Mouse (Mus musculus): Measurements from ENCODE around the gene Ccn2. TPM values are rescaled to one million over a fixed set of nuclear protein-coding genes. Genes with fewer than 3 reads are reported as not detected.

The Ccn2 gene
- polyA plus RNA-seq, 1 experiment from 2014 or later, result 34.3 TPM

DNA sequence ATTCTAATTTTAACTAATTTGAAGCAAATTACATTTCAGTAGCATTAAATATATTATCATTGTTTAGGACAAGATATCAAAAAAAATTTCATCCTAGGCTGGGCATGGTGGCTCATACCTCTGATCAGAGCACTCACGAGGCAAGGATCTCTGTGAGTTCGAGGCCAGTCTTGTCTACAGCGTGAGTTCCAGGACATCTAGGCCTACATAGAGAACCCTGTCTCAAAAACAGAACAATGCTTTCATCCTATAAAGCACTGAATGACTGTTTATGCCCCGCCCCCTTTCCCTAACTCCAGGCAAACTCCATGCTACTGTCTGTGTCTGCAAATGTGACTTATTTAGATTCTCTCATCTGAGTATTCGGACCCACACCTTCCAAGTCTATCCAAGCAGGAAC lies 35.9 kb downstream of the Ccn2 start:
- H3K27me3 ChIP-seq (ENCODE audit: control insufficient read depth, insufficient read depth, low read length), result no peaks in the 10 kb centered on the region; the same call in 1 of the 2 replicates
- 91% methylated on average over 5 of the region's 5 CpGs for WGBS
- no peak for ATAC-seq (replicated peaks; ENCODE audit: extremely low read depth, insufficient read depth, low FRiP score)
- H3K4me3 ChIP-seq (ENCODE audit: low read length), result no peak overlapping the region
- H3K4me1 ChIP-seq (ENCODE audit: control insufficient read depth, insufficient read depth, low read length), result peaks cover 14% of the 10 kb centered on the region
- no peak overlapping the region for H3K9ac ChIP-seq (ENCODE audit: low read length)
- H3K27ac ChIP-seq (ENCODE audit: low read length), result no peak overlapping the region
- no peaks in the 10 kb centered on the region for H3K9me3 ChIP-seq (replicated peaks; ENCODE audit: control insufficient read depth, low read length)
- H3K36me3 ChIP-seq (ENCODE audit: control insufficient read depth, insufficient read depth), result no peaks in the 10 kb centered on the region
- no peak overlapping the region for H3K4me2 ChIP-seq (ENCODE audit: low read depth, low read length)

DNA sequence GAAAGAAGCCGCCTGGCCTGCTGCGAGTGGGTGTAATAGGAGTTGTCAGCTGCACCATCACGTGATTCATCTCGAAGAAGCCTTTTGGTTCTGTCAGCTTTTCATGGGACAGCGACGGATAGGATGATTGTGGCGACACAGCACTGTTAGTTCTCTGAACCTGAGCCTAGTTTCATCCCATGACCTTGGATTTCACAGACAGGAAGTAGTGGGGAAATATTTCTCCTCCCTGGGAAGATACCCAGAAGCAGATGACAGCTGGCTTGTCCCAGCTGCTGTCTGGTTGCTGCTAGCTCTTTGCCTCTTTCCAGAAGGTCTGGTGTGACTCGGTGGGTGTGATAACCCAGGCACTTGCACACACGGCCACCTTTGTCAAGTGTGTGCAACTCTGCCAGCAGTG lies 39.0 kb downstream of the Ccn2 start:
- H3K4me2 ChIP-seq (ENCODE audit: low read depth, low read length), result no peak overlapping the region
- peak overlapping the region; percentile 53; the same call in 1 of the 2 replicates for H3K27ac ChIP-seq (ENCODE audit: low read length)

DNA sequence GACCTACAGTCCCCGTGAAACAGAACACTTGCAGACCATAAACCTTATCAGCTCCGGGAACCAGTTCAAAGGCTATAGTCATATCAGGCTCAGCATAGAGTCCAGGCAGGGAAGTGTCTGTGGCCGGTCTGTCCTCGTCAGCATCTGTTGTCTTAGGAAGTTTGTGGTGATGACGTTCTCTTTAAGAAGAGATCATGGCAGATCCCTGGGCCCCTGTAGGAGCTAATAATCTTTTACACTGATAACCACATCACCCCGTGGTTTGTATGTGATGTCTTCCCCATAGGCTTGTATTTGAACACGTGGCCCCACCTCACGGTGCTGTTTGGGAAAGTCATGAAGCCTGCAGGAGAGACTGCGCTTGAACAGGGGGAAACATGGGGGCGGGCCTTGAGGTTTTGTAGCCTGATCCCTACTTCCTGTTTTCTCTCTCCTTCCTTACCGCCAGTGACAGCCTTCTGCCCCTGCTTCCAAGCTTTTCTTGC lies 40.1 kb downstream of the Ccn2 start:
- Histone ChIP-seq H3K9me3 (replicated peaks; ENCODE audit: control insufficient read depth, low read length) (no peaks in the 10 kb centered on the region), H3K27ac (ENCODE audit: low read length) (peak overlapping the region; percentile 33; the same call in 1 of the 2 replicates), H3K27me3 (ENCODE audit: control insufficient read depth, insufficient read depth, low read length) (no peaks in the 10 kb centered on the region; the same call in 1 of the 2 replicates), H3K4me1 (ENCODE audit: control insufficient read depth, insufficient read depth, low read length) (peaks cover 20% of the 10 kb centered on the region), H3K4me2 (ENCODE audit: low read depth, low read length) (peak overlapping the region; percentile 8; the same call in 1 of the 2 replicates), H3K9ac (ENCODE audit: low read length) (no peak overlapping the region), H3K36me3 (ENCODE audit: control insufficient read depth, insufficient read depth) (no peaks in the 10 kb centered on the region), H3K4me3 (ENCODE audit: low read length) (no peak overlapping the region)
- ATAC-seq (replicated peaks; ENCODE audit: extremely low read depth, insufficient read depth, low FRiP score), result no peak
- WGBS, result 31% methylated on average over 11 of the region's 11 CpGs

More for the DNA sequence above, 39.0 kb downstream of the Ccn2 start:
- peaks cover 21% of the 10 kb centered on the region for H3K4me1 ChIP-seq (ENCODE audit: control insufficient read depth, insufficient read depth, low read length)
- no peaks in the 10 kb centered on the region for H3K36me3 ChIP-seq (ENCODE audit: control insufficient read depth, insufficient read depth)
- H3K27me3 ChIP-seq (ENCODE audit: control insufficient read depth, insufficient read depth, low read length), result no peaks in the 10 kb centered on the region; the same call in 1 of the 2 replicates
- H3K4me3 ChIP-seq (ENCODE audit: low read length), result no peak overlapping the region
- ATAC-seq (replicated peaks; ENCODE audit: extremely low read depth, insufficient read depth, low FRiP score), result peak; percentile 28; the same call in 1 of the 2 replicates
- WGBS, result 56% methylated on average over 9 of the region's 9 CpGs
- no peak overlapping the region for H3K9ac ChIP-seq (ENCODE audit: low read length)
- no peaks in the 10 kb centered on the region for H3K9me3 ChIP-seq (replicated peaks; ENCODE audit: control insufficient read depth, low read length)

DNA sequence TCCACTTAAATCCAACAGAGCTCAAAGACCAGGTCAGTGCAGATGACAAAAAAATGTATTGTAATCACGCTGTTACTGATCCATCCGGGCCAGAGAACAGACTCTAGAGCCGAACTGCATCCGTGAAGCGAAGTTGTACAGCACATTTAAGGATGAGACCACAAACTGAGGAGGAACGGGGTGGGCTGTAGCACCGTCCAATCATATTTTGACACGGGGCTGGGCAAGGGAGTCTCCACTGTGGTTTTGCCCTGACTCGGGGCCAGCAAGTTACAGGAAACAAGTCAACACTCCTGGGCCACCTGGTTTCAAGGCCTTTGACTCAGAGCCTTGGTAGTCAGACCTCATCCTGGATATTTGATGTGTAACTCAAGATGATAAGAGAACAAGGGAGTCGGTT lies 40.6 kb downstream of the Ccn2 start:
- peak overlapping the region; percentile 8; the same call in 1 of the 2 replicates for H3K4me2 ChIP-seq (ENCODE audit: low read depth, low read length)
- H3K9ac ChIP-seq (ENCODE audit: low read length), result no peak overlapping the region
- H3K27me3 ChIP-seq (ENCODE audit: control insufficient read depth, insufficient read depth, low read length), result no peaks in the 10 kb centered on the region; the same call in 1 of the 2 replicates
- H3K9me3 ChIP-seq (replicated peaks; ENCODE audit: control insufficient read depth, low read length), result no peaks in the 10 kb centered on the region
- no peaks in the 10 kb centered on the region for H3K36me3 ChIP-seq (ENCODE audit: control insufficient read depth, insufficient read depth)
- H3K4me3 ChIP-seq (ENCODE audit: low read length), result no peak overlapping the region
- H3K4me1 ChIP-seq (ENCODE audit: control insufficient read depth, insufficient read depth, low read length), result peaks cover 20% of the 10 kb centered on the region
- H3K27ac ChIP-seq (ENCODE audit: low read length), result peak overlapping the region; percentile 33; the same call in 1 of the 2 replicates
- peak; percentile 25; the same call in 1 of the 2 replicates for ATAC-seq (replicated peaks; ENCODE audit: extremely low read depth, insufficient read depth, low FRiP score)
- WGBS, result 77% methylated on average over 10 of the region's 10 CpGs

DNA sequence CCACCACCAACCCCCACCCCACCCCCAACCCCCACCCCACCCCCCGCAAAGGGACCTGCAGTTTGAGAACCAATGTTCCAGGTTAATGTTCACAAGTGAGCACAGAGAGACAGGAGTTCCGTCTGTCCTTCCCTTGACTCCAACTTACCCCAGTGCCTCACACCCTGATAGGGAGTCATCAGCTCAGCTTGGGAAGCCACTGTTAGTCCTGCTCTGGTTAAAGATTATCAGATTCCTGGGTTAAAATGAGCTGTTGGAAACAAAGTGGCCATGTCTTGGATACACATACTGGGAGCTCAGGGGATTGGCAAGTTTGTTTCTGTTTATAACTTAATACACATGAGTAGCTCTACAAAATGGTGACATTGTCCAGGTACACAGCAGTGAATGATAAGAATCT lies 41.7 kb downstream of the Ccn2 start:
- 71% methylated on average over 2 of the region's 2 CpGs for WGBS
- Histone ChIP-seq H3K4me3 (ENCODE audit: low read length) (no peak overlapping the region), H3K27ac (ENCODE audit: low read length) (no peak overlapping the region), H3K4me2 (ENCODE audit: low read depth, low read length) (no peak overlapping the region), H3K9ac (ENCODE audit: low read length) (no peak overlapping the region), H3K27me3 (ENCODE audit: control insufficient read depth, insufficient read depth, low read length) (no peaks in the 10 kb centered on the region; the same call in 1 of the 2 replicates), H3K9me3 (replicated peaks; ENCODE audit: control insufficient read depth, low read length) (no peaks in the 10 kb centered on the region), H3K4me1 (ENCODE audit: control insufficient read depth, insufficient read depth, low read length) (peaks cover 20% of the 10 kb centered on the region), H3K36me3 (ENCODE audit: control insufficient read depth, insufficient read depth) (no peaks in the 10 kb centered on the region)
- ATAC-seq (replicated peaks; ENCODE audit: extremely low read depth, insufficient read depth, low FRiP score), result no peak

DNA sequence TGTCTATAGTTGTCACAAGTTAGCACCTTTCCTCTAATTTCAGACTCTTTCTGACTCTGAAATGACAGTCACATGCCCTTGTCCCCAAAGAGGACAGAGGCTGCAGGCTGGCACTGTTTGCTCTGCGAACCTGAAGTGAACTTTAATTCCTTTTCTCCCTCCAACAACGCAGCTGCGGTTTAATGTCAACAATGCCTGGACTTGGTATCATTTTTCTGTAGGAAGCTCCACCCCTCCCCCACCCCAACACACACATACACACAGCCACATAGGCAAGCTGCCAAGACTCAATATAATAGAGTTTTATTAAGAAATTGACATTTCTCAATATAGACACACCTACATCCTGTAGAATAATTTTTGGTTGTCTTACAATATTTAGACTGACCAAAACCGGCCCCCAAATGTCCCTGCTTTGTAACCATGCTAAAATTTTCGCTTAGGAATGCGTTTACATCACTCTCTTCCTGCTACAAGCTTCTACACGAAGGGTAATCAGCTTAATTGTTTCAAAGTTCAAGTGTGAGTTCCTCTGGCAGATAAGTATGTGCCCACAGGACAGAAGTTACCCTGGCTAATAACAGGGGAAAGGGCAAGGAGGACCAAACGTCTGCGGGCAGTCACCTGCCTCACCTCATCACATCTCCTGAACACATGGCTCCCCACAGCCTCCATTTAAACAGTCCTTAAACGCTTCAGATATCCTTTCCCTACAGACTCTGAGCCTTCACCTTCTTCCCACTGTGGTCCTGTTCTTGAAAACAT lies 43.2 kb downstream of the Ccn2 start:
- H3K36me3 ChIP-seq (ENCODE audit: control insufficient read depth, insufficient read depth), result no peaks in the 10 kb centered on the region
- H3K4me2 ChIP-seq (ENCODE audit: low read depth, low read length), result no peak overlapping the region
- no peak for ATAC-seq (replicated peaks; ENCODE audit: extremely low read depth, insufficient read depth, low FRiP score)
- no peak overlapping the region for H3K4me3 ChIP-seq (ENCODE audit: low read length)
- no peak overlapping the region for H3K9ac ChIP-seq (ENCODE audit: low read length)
- no peaks in the 10 kb centered on the region; the same call in 1 of the 2 replicates for H3K27me3 ChIP-seq (ENCODE audit: control insufficient read depth, insufficient read depth, low read length)
- WGBS, result 33% methylated on average over 10 of the region's 10 CpGs
- no peaks in the 10 kb centered on the region for H3K9me3 ChIP-seq (replicated peaks; ENCODE audit: control insufficient read depth, low read length)
- no peak overlapping the region for H3K27ac ChIP-seq (ENCODE audit: low read length)
- H3K4me1 ChIP-seq (ENCODE audit: control insufficient read depth, insufficient read depth, low read length), result peaks cover 20% of the 10 kb centered on the region

DNA sequence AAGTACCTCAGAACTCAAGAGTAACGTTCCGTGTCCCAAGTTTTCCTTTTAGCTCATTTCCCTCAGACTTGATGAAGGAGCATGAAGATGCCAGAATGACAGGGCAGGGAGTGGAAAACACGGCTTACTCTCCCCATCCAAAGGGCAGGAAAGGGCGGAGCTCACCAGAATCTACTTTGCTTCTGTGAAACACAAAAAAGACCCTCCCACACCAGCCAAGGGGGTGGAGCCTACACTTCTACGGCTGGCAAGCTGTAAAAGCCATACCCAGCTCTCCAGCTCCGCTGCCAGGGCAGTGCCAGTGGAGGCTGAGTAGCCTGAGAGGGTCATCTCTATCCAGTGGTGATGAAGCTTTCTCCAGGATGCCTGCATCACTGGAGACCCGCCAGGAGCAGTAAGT lies 44.4 kb downstream of the Ccn2 start:
- Histone ChIP-seq H3K27me3 (ENCODE audit: control insufficient read depth, insufficient read depth, low read length) (no peaks in the 10 kb centered on the region; the same call in 1 of the 2 replicates), H3K9ac (ENCODE audit: low read length) (no peak overlapping the region), H3K36me3 (ENCODE audit: control insufficient read depth, insufficient read depth) (no peaks in the 10 kb centered on the region), H3K4me2 (ENCODE audit: low read depth, low read length) (no peak overlapping the region), H3K9me3 (replicated peaks; ENCODE audit: control insufficient read depth, low read length) (no peaks in the 10 kb centered on the region), H3K4me1 (ENCODE audit: control insufficient read depth, insufficient read depth, low read length) (peaks cover 18% of the 10 kb centered on the region), H3K27ac (ENCODE audit: low read length) (no peak overlapping the region), H3K4me3 (ENCODE audit: low read length) (no peak overlapping the region)
- no peak for ATAC-seq (replicated peaks; ENCODE audit: extremely low read depth, insufficient read depth, low FRiP score)
- WGBS, result 69% methylated on average over 7 of the region's 7 CpGs

DNA sequence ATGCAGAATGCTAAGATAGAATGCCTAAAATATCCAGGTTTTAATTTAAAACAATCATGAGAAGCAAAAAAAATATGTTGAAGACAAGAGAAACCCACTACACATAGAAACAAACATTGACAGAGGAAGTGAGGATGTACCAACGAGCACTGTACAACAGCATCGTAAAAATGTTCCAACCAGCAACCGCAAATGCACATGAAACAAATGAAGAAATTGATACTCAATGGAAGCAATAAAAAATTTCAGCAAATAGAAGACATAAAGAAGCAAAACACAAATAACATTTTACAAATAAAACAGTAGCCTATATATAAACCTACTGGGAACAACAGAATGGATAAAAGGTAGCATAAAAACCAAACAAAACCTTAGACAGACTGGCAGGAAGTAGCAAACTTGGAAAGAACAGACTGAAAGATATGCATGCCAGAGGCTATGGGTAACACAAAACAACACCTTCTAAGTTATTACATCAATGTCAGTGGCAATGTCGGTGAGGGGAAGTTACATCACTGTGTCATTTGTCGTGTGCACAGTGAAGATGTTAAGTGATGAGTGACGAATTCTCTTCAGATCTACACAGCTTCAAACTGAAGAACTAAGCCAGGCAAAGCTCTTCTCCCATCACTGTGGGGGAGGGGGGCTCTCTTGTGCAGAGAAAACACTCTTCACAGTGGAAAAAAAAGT lies 45.1 kb downstream of the Ccn2 start:
- no peak overlapping the region for H3K4me3 ChIP-seq (ENCODE audit: low read length)
- peaks cover 11% of the 10 kb centered on the region for H3K4me1 ChIP-seq (ENCODE audit: control insufficient read depth, insufficient read depth, low read length)
- no peak for ATAC-seq (replicated peaks; ENCODE audit: extremely low read depth, insufficient read depth, low FRiP score)
- H3K9ac ChIP-seq (ENCODE audit: low read length), result no peak overlapping the region
- H3K27me3 ChIP-seq (ENCODE audit: control insufficient read depth, insufficient read depth, low read length), result no peaks in the 10 kb centered on the region; the same call in 1 of the 2 replicates
- H3K4me2 ChIP-seq (ENCODE audit: low read depth, low read length), result no peak overlapping the region
- no peaks in the 10 kb centered on the region for H3K36me3 ChIP-seq (ENCODE audit: control insufficient read depth, insufficient read depth)
- no peak overlapping the region for H3K27ac ChIP-seq (ENCODE audit: low read length)
- H3K9me3 ChIP-seq (replicated peaks; ENCODE audit: control insufficient read depth, low read length), result no peaks in the 10 kb centered on the region
- WGBS, result 64% methylated on average over 6 of the region's 6 CpGs

Data from heart, embryonic 16.5 days (tissue).